Mouse (Mus musculus) hindbrain, embryonic 11.5 days (tissue): ENCODE data around the gene Stradb. TPM values are rescaled to one million over a fixed set of nuclear protein-coding genes. Genes with fewer than 3 reads are reported as not detected.

ENCODE experiments used
- ATAC-seq: fragments of 200-750 bp; cut with Nextera tagmentation; 2 replicates; pipeline ENCODE4 v1.8.0; 2017; ENCODE audit warnings: mild to moderate bottlenecking, moderate TSS enrichment, moderate library complexity; ENCODE audit not compliant: low FRiP score
- DNase-seq: peaks from one replicate; pipeline ENCODE4 v3.0.0-alpha.2; 2015; ENCODE audit warnings: low spot score
- H3K27ac ChIP-seq: fragments of 300-500 bp; sonication (generic); 2 replicates; pipeline ENCODE4 v1.5.1; 2014; ENCODE audit warnings: mild to moderate bottlenecking, low read depth, low read length
- H3K27me3 ChIP-seq: fragments of 300-500 bp; sonication (generic); 2 replicates; pipeline ENCODE4 v1.6.1; 2014; ENCODE audit warnings: mild to moderate bottlenecking, low read length, moderate library complexity, mixed read lengths; ENCODE audit not compliant: control insufficient read depth, insufficient read depth
- H3K36me3 ChIP-seq: fragments of 300-500 bp; sonication (generic); 2 replicates; pipeline ENCODE4 v1.6.1; 2014; ENCODE audit warnings: mild to moderate bottlenecking, low read length, moderate library complexity, mixed read lengths; ENCODE audit not compliant: control insufficient read depth, insufficient read depth
- H3K4me1 ChIP-seq: fragments of 300-500 bp; sonication (generic); replicated peaks from 2 replicates; pipeline ENCODE4 v1.6.1; 2014; ENCODE audit warnings: low read length, mixed read lengths; ENCODE audit not compliant: control insufficient read depth, insufficient read depth
- H3K4me2 ChIP-seq: fragments of 300-500 bp; sonication (generic); replicated peaks from 2 replicates; pipeline ENCODE4 v1.6.1; 2014; ENCODE audit warnings: mild to moderate bottlenecking, low read depth, low read length
- H3K4me3 ChIP-seq: fragments of 300-500 bp; sonication (generic); 2 replicates; pipeline ENCODE4 v1.5.1; 2014; ENCODE audit warnings: low read depth, low read length
- H3K9ac ChIP-seq: fragments of 300-500 bp; sonication (generic); 2 replicates; pipeline ENCODE4 v1.6.1; 2014; ENCODE audit warnings: low read depth, low read length
- H3K9me3 ChIP-seq: fragments of 300-500 bp; sonication (generic); 2 replicates; pipeline ENCODE4 v1.6.1; 2016; ENCODE audit warnings: low read length; ENCODE audit not compliant: control insufficient read depth
- WGBS: fragments of 180-500 bp; shearing (Covaris S2); extraction: QIAGEN DNeasy Blood & Tissue Kit; methylation state at CpG from one replicate; pipeline ENCODE4 v1.1.7; 2014; 5-methylcytosine and 5-hydroxymethylcytosine counted together
- polyA plus RNA-seq: library from polyadenylated mRNA; unstranded; fragments of >200 nt; fragmentation: Nextera tagmentation; extraction: Ambion mirVana; gene quantifications from 2 replicates; pipeline ENCODE4 v1.2.1, GENCODE M21; 2014

Stradb gene
- polyA plus RNA-seq: 41.7 and 46.2 TPM in 2 replicates

DNA sequence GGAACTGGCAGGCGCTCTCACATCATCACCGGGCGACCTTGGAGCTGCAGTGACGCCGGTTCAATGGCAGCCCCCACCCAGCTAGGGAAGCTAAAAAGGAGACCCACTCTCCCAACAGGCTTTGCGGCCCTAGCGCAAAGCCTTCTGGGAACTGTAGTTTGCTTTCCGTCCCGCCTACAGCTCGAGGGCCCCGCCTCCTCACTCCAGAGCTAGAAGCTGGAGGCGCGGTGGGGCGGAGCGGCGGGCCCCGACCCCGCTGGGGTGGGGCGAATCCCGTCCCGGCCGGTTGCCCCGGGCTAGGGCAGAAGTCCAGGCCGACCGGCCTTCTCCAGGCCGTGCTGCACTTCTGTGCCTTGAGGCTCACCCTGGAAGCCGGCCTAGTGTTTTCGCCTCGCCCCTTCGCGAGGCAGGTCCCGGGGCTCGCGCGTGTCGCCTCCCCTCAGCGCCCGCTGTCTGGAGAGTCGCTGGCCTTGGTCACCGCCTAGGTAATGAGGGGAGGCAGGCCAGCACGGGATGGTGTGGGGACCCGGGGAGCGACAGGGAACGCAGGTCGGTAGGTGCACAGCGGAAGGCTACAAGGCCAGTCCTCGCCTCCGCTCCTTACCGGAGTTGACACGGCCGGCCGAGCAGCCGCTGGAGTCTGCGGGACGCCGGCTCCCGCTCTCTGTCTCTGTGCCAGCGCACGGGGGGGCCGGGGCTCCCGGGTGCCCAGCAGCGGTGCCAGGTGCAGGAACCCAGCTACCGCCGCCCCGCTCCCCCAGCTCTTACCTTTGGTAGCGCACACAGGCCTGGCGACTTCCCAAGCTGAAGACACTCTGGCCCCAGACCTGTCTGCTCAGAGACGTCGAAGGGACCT lies at the start of gene Stradb, which contains the start of gene Trak2:
Gene Stradb, plus strand, starts transcription at position 157 of the 856 bp plus-strand sequence.
Gene Trak2, minus strand, starts transcription at position 65 of the 856 bp plus-strand sequence.
- WGBS: under 1% methylated on average over 55 of the region's 69 CpGs

DNA sequence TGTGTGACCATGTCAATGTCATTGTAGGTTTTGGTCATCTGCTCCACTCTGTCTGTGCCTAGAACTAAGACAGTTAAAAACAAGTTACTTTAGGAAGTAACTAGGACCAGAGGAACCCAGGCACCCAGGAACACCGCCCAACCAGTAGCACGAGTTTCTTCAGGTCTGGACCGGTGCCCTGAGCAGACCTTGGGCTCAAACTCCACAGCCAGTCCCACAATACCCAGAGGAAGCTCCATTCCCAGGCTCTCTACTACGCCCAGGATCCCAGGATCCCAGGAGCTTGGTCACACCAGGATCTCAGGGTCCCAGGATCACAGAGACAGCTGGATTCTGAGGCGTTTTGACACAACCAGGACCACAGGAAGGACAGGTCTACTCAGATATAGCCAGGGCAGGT lies 46.7 kb upstream of the Stradb start:
- whole genome bisulfite sequencing: 97% methylated on average over 5 of the region's 5 CpGs

More for the DNA sequence above, at the start of gene Stradb, which contains the start of gene Trak2:
- Histone ChIP-seq H3K4me1 (no peaks in the 10 kb centered on the region; the same call in none of the 2 replicates), H3K9ac (peak within 1 kb of the TSS; percentile 90), H3K27me3 (no peaks in the 10 kb centered on the region), H3K36me3 (no peaks in the 10 kb centered on the region), H3K27ac (peak within 1 kb of the TSS; percentile 65), H3K4me3 (peak within 1 kb of the TSS; percentile 87), H3K9me3 (no peaks in the 10 kb centered on the region), H3K4me2 (peak within 1 kb of the TSS; percentile 86)
- ATAC-seq (peak; percentile 97), DNase-seq (peak; percentile 98)

DNA sequence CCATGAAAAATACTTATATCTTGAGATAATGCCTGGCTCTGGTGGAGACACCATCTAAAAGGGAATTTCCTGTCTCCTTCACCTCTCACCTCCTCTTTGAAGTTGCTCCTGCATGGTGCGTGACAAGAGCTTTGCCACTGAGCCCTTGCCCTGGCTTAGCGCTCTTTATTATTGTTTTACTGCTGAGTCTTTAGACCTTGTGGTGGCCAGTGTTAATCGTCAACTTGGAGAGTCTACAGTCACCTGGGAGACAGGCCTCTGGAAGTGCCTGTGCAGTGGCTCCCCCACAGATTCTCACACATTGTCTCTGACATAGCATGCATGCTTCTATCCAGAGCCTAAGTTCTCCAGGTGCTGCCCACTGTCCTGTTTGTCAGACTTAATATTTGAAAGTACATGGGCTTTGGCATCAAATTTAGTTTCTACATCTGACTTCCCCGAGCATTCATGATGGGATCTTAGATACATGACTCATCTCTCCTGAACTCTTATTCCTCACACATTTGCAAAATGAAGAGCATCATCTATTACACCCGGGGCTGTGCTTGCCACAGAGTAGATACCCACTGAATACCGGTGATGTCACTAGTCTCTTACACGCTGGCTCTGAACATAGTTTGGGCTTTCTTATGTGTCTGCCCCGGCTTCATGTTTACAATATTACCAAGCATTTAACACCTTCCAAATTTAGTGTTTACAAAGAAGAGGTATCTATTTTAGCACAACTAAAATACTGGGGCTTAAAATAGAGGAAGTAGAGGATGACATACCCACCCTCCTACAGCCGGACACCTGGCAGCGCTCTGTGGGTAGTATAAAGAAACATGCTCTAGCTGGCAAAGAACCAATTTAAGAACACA lies 36.3 kb upstream of the Stradb start:
- Histone ChIP-seq H3K36me3 (no peaks in the 10 kb centered on the region), H3K27ac (no peak overlapping the region), H3K27me3 (no peaks in the 10 kb centered on the region), H3K4me2 (no peak overlapping the region), H3K4me1 (no peaks in the 10 kb centered on the region), H3K9ac (no peak overlapping the region), H3K4me3 (no peak overlapping the region), H3K9me3 (no peaks in the 10 kb centered on the region)
- 92% methylated on average over 10 of the region's 10 CpGs for WGBS
- DNase-seq (no peak), ATAC-seq (no peak)

More for the DNA sequence above, 46.7 kb upstream of the Stradb start:
- H3K9ac ChIP-seq: no peak overlapping the region
- DNase-seq: no peak
- no peak overlapping the region for H3K4me3 ChIP-seq
- H3K4me1 ChIP-seq: no peaks in the 10 kb centered on the region
- H3K4me2 ChIP-seq: no peak overlapping the region
- no peak for ATAC-seq
- H3K27me3 ChIP-seq: no peaks in the 10 kb centered on the region
- H3K9me3 ChIP-seq: no peaks in the 10 kb centered on the region
- H3K36me3 ChIP-seq: no peaks in the 10 kb centered on the region
- H3K27ac ChIP-seq: no peak overlapping the region

DNA sequence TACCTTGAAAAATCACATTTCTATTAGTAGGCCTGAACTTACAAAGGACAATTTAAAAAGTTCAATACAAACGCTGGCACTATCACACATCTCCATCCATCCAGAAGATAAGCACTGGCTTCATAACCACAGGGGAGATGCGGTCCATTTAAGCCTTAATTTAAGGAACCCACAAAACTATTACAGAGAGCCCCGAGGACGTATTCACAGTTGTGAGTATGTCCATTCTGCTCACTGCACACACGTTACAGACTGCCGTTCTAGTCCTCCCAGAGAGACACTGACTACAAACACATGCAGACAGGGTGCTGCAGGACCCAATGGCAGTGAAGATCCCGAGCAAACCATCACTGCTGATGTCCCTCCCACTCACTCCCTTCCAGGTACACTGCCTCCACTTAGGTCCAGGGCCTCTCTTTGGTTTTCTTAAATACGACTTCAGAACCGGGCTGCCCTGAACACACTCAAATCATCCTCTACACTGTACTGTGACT lies 35.7 kb upstream of the Stradb start:
- H3K4me2 ChIP-seq: no peak overlapping the region
- H3K4me3 ChIP-seq: no peak overlapping the region
- H3K9me3 ChIP-seq: no peaks in the 10 kb centered on the region
- no peaks in the 10 kb centered on the region for H3K36me3 ChIP-seq
- ATAC-seq (no peak), DNase-seq (no peak)
- 95% methylated on average over 9 of the region's 9 CpGs for WGBS
- no peak overlapping the region for H3K9ac ChIP-seq
- H3K27ac ChIP-seq: no peak overlapping the region
- H3K4me1 ChIP-seq: no peaks in the 10 kb centered on the region
- H3K27me3 ChIP-seq: no peaks in the 10 kb centered on the region

GRCm38 (mm10) chr1:58945523-58945922 lies 27.8 kb upstream of the Stradb start:
- no peaks in the 10 kb centered on the region for H3K4me1 ChIP-seq
- WGBS: 94% methylated on average over 2 of the region's 2 CpGs
- H3K27ac ChIP-seq: no peak overlapping the region
- ATAC-seq (no peak), DNase-seq (no peak)
- no peak overlapping the region for H3K4me3 ChIP-seq
- no peaks in the 10 kb centered on the region for H3K9me3 ChIP-seq
- H3K9ac ChIP-seq: no peak overlapping the region
- H3K27me3 ChIP-seq: no peaks in the 10 kb centered on the region
- H3K4me2 ChIP-seq: no peak overlapping the region
- H3K36me3 ChIP-seq: 0 out of 2 replicates have a peak, but pooled peaks cover 3% of the 10 kb centered on the region

- H3K27ac ChIP-seq: no peak overlapping the region
- H3K4me3 ChIP-seq: no peak overlapping the region
- 0 out of 2 replicates have a peak, but pooled peaks cover 3% of the 10 kb centered on the region for H3K36me3 ChIP-seq
- WGBS: 92% methylated on average over 7 of the region's 7 CpGs
- H3K4me2 ChIP-seq: no peak overlapping the region
- DNase-seq: no peak
- ATAC-seq: no peak
- H3K9ac ChIP-seq: no peak overlapping the region
- H3K27me3 ChIP-seq: no peaks in the 10 kb centered on the region
- H3K4me1 ChIP-seq: no peaks in the 10 kb centered on the region
- H3K9me3 ChIP-seq: no peaks in the 10 kb centered on the region
Measured at GRCm38 (mm10) chr1:58945960-58946670, 27.2 kb upstream of the Stradb start.

GRCm38 (mm10) chr1:58946718-58947117 lies 26.6 kb upstream of the Stradb start:
- Histone ChIP-seq H3K4me3 (no peak overlapping the region), H3K9ac (no peak overlapping the region), H3K4me2 (no peak overlapping the region), H3K4me1 (no peaks in the 10 kb centered on the region), H3K36me3 (0 out of 2 replicates have a peak, but pooled peaks cover 3% of the 10 kb centered on the region), H3K9me3 (no peaks in the 10 kb centered on the region), H3K27me3 (no peaks in the 10 kb centered on the region), H3K27ac (no peak overlapping the region)
- 92% methylated on average over 9 of the region's 9 CpGs for WGBS
- no peak for DNase-seq
- ATAC-seq: no peak

- Histone ChIP-seq H3K4me1 (no peaks in the 10 kb centered on the region), H3K4me3 (no peak overlapping the region)
- DNase-seq: no peak
Measured at GRCm38 (mm10) chr1:58949561-58950106, 23.7 kb upstream of the Stradb start.

More at GRCm38 (mm10) chr1:58949561-58950106, 23.7 kb upstream of the Stradb start:
- H3K36me3 ChIP-seq: 0 out of 2 replicates have a peak, but pooled peaks cover 3% of the 10 kb centered on the region
- no peak overlapping the region for H3K9ac ChIP-seq
- no peak overlapping the region for H3K27ac ChIP-seq
- no peak for ATAC-seq
- no peak overlapping the region for H3K4me2 ChIP-seq
- no peaks in the 10 kb centered on the region for H3K9me3 ChIP-seq
- H3K27me3 ChIP-seq: no peaks in the 10 kb centered on the region
- WGBS: 89% methylated on average over 6 of the region's 6 CpGs
